Mouse (Mus musculus) cerebellum, adult 11-12 months (tissue): ENCODE measurements at regions not wholly inside any gene's neighbourhood (a gene's known extent, or its start where the extent isn't known, plus 50 kb on each side); places are given as distances from the start of the nearest gene placed in this dataset.

Experiments
- DNase-seq: peaks from one replicate; pipeline ENCODE4 v3.0.0; 2022

DNA sequence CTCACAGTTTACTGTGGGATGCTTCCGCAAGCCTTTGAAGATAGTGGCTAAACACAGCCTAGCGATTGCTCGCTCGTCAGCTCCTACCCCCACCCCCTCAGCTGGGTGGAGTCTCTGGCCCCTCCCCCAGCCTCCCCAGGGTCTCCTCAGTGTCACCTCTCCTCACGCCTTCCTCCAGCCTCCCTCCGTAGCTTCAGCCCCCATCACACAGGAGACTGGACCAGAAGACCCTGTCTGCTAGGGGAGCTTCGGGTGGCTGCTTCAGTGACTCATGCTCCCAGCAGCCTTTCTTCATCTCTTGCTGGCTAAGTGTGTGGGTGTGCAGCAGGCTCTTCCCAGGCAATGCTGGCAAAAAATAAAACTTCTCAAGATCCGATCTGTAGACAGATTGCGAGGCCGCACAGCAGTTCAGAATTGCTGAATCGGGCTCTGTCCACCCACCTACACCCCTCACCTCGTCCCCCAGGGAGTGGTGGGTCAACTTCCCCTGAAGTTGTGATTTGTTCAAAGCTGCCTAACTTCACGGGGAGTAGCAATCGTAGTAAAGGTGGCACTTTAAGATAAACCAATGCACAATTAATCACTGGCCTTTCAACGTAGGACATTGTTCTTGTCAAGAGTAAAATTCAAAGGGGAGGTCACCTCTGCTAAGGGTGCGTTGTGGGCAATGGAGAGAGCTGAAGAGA lies 61.2 kb upstream of the Ankrd28 start:
- no peak for DNase-seq

- no peak for DNase-seq
These were observed 61.7 kb upstream of the Ankrd28 start for GRCm38 (mm10) chr14:31892186-31892510.

- DNase-seq: no peak
These were observed 66.0 kb upstream of the Ankrd28 start for GRCm38 (mm10) chr14:31896500-31896899.

DNA sequence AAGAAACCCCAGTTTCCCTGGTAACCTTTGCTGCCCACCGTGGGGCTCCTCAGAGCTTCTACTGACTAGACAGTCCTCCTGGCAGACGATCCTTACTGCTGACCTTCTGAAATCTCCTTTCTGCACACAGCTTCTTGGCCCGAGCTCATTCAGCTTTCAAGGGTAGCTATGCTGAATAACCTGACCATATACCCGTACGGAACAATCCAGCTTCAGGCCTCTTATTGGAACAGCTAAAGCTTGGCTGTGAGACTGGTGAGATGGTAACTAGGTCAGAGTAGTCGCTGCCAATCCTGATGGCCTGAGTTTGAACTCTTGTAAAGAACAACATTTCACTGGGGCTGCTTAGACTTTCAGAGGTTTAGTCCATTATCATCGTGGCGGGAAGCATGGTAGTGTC lies 69.1 kb upstream of the Ankrd28 start:
- no peak for DNase-seq

DNA sequence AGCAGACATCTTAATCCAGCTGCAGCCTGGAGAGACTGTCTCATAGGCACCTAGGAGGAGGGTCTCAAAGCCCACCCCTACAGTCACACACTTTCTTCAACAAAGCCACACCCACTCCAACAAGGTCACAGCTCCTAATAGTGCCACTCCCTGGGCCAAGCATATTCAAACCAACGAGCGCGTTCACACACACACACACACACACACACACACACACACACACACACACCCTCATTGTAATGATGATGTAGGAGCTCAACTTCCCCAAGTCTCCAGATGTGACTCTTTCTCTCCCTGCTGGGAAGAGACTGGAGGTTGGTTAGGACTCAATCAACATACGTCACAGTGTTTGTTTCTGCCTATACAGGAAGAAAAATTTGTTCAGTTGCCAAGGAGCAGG lies 69.5 kb upstream of the Ankrd28 start:
- no peak for DNase-seq

DNA sequence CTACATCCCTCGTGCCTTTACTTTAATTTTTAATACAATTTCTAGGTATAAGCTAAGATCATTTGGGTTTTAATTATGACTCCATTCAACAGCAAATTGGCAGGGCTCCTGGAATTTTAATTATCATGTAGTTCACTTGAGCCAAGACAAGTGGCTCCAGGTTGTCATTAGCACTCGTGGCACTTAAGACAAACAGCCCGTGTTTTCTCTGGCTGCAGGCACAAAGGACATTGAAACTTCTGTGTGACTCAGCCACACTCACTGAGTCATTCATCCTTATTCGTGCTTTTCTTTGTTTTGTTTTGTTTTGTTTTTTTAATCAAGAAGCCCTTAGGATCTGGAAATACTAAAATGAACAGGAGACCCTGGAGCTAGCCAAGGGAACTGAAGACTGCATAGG lies 71.5 kb upstream of the Ankrd28 start:
- DNase-seq: no peak

DNA sequence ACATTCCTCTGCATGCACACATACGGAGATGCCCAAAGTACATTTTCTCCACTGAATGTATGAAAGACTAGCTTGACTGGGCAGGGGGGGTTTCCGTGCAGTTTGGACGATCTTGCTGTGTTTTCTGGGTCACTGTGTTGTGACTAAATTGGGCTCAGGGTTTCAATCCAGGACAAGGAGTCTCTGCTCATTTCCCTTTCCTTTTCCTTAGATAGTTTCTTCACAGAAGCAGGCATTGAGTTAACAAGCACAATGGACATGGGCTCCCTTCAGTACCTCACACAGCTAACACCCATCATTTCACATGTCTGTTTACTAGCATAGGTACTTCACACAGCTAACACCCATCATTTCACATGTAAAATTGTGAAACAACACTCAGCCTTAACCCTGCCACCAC lies 73.2 kb upstream of the Ankrd28 start:
- DNase-seq: no peak

DNA sequence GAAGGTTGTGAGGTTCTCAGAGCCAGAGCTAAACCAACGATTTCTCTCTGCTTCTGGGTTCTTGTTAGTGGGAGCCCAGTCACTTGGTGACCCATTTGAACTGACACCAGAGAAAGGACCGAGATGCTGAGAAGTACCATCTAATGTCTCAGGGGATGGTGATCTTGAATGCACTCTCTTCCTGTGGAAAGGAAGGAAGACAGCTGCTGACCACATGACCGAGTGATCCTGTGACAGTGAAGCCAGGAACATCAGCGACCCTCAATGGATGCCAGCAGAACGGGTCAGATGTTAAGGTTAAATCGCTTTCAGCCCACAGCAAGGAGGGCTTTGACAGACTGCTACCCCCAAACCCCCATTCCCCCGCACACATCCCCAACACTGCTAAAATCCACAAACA lies 78.1 kb upstream of the Ankrd28 start:
- no peak for DNase-seq

DNA sequence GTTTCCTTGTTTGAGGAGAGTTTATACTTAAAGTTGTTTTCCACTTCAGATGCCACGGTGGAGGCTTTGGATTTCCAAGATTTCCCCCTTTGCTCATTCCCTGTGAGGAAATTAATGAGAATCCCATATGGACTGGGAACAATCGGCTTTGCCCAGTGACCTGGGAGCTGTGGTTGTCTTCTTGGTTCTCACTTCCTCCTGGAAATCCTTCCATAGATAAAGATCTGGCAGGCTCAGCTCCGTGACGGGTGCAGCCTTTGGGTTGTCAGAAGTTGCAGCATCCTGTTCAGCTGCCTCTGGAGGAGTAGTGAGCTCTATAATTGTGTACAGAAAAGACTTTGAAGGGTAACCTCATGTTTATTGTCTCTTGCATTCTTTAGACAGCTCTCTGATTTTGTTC lies 78.8 kb upstream of the Ankrd28 start:
- DNase-seq: no peak

- DNase-seq: no peak
These were observed 80.4 kb upstream of the Ankrd28 start for GRCm38 (mm10) chr14:31910809-31911208.

DNA sequence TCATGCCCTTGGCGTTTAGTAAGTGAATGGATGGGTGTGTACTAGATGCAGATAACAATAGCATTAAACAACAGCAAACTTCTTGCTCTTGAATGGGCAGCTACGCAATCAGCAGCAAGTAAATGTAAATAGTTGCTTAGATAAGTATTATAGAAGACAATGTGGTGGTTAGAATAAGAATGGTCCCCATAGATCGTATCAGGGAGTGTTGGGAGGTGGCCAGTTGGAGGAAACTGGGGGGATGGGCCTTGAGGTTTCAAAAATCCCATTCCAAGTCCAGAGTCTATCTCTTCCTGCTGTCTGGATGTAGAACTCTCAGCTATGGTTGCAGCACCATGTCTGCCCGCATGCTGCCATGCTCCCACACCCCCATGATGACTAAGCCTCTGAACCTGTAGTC lies 88.0 kb upstream of the Ankrd28 start:
- DNase-seq: no peak

DNA sequence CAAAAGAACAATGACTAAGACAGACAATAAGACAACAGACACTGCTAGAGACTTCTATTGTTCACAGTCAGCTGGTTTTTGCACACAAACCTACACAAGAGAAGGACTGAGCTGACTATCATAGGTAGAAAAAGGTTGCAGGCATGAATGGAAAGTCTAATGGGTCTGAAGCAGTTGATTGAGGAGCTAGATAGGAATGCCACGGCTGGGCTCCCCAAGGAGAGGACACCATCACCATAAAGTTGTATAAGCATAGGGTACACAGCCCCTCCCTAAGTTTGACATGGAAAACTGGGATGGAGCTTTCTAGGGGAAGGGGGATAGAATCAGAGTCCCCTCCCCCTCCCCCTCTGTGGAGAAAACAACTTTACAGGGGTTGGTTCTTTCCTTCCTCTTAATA lies 88.5 kb upstream of the Ankrd28 start:
- no peak for DNase-seq

GRCm38 (mm10) chr14:31929161-31929707 lies 98.8 kb upstream of the Ankrd28 start:
- no peak for DNase-seq

GRCm38 (mm10) chr14:31930367-31930766 lies 98.4 kb upstream of the Galnt15 start:
- peak; percentile 70 for DNase-seq

GRCm38 (mm10) chr14:31931971-31932370 lies 96.8 kb upstream of the Galnt15 start:
- DNase-seq: no peak

DNA sequence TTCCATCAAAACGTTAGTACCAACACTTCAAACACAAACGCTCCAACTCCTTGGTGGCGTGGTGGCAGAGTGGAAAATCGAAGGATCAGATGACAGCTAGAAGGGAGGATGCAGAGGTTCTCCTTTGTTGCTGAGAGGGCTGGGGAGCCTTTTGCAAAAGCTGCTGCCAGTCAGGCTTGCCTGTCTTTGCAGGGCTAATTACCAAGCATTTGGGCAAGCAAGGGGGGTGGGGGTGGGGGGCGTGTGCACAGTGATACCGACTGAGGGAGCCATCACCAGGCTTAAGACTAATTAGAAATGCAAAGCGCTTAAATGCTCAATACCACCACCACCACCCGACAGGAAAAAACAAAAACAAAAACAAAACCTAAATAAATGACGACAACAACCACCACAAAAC lies 95.3 kb upstream of the Galnt15 start:
- DNase-seq: no peak

GRCm38 (mm10) chr14:31933841-31934271 lies 94.9 kb upstream of the Galnt15 start:
- DNase-seq: peak; percentile 55

DNA sequence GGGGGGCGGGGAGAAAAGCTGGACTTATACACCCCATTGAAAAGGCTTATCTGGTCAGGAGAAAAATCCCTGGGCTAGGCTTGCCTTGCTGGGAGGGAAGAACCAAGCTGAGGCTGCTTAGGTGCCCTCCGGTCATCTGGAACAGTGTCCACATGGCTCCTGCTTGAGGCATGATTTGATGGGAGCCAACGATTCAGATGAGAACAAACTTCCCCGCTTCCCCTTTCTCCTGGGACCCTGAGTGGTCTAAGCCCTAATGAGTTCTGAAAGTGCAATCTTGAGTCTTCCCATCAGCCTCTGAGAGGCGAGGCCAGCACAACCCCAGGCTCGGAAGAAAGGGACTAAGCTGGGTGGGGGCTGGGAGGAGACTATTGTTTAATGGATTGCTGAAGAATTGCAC lies 94.5 kb upstream of the Galnt15 start:
- DNase-seq: no peak

- DNase-seq: no peak
These were observed 94.0 kb upstream of the Galnt15 start for GRCm38 (mm10) chr14:31934771-31935170.

DNA sequence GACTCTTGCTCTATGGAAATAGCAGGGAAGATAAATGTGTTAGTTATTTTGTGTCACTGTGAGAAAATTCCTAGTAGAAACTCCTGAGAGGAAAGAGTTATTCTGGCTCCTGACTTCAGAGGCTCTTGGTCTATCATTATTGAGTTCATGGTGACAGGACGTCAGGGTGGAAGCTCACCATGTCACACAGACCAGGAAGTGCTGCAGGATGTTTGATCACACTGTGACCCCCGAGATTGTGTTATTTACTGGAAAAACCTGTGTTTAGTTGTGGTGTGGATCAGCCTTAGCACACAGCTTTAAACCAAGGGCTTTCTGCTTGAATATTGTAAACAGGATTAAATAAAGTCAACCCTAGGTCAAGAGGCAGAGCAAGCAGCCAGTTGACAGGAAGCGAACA lies 93.4 kb upstream of the Galnt15 start:
- DNase-seq: no peak

- no peak for DNase-seq
These were observed 92.2 kb upstream of the Galnt15 start for GRCm38 (mm10) chr14:31936581-31936980.

DNA sequence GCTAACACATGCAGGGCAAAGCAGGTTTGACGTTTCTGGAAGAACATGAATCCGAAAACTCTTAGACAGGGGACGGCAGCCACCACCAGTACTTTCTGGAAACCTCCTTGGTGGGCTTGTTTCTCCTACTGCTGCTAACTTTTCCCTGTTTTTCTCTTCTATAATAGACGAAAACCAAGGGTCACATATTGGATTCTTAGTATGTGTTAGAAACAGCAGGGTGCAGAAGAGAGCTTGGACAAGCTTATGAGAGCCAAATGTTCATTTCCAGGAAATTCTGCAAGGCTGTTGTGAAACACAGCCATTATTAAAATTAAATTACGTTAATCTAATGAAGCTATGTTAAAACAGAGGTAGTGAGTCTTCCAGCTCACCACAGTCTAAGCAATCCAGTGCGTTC lies 87.9 kb upstream of the Galnt15 start:
- DNase-seq: no peak

GRCm38 (mm10) chr14:31942266-31942960 lies 86.4 kb upstream of the Galnt15 start:
- no peak for DNase-seq

GRCm38 (mm10) chr14:31944682-31945081 lies 84.1 kb upstream of the Galnt15 start:
- no peak for DNase-seq

DNA sequence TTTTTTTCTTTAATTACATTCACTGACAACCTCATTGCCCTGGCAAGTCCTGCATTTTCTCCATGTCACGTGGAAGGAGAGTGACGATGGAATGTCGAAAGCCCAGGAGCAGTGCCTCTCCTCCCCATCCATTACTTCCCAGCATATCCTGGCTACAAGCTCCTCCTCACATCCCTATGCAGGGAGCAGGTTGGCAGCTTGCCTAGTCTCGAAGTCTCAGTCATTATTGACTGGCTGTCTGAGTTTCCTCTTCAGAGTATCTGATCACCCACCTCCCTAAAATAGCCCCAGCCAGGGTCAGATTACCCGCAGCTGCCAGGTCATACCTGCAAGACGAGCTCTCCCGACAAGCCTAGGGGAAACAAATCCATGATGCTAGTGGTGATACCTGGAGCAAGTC lies 83.7 kb upstream of the Galnt15 start:
- DNase-seq: no peak
